Mouse (Mus musculus): ENCODE measurements at regions not wholly inside any gene's neighbourhood (a gene's known extent, or its start where the extent isn't known, plus 50 kb on each side); places are given as distances from the start of the nearest gene placed in this dataset.

GRCm38 (mm10) chr7:111420698-111421097 lies 337.9 kb upstream of the Eif4g2 start:
- DNase-seq: no peak

GRCm38 (mm10) chr7:111417735-111418134 lies 334.9 kb upstream of the Eif4g2 start:
- DNase-seq: no peak

DNA sequence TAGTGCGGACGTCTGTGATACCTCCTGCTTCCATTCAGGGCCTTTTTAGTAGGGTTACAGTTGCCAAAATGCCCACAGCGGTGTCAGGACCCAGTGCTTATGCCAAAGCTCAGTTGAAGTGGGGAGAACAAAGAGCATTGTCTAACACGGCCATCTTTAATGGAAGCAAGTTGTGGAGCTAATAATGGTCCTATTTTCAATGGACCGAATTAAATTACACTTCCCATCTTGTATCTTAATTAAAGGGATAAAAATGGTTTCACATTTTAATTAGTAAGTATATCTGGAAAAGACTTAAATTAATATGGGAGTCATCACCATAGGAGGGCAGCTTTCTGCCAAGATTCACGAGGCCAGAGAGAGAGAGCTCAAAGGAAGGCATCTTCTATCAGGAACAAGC lies 333.2 kb upstream of the Eif4g2 start:
- DNase-seq: peak in 1 of 2 experiments; percentile 14

DNA sequence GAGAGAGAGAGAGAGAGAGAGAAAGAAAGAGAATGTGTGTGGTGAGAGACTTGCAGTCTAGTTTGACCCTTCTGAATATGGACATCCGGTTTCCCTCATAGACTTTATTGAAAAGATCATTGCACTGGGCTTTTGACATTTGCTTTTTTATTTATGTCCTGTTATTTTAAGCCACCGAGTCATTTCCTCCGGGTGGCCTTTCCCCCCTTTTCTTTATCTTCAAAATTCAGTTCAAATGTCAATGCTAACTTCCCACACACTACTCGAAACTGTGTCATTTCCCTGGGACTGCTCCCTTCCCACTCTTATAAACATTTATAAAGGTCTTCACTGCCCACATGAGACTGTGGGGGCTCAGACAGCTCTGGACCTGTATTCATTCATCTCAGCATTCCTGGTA lies 330.9 kb upstream of the Eif4g2 start:
- DNase-seq: no peak

GRCm38 (mm10) chr7:111412957-111413356 lies 330.1 kb upstream of the Eif4g2 start:
- DNase-seq: no peak

DNA sequence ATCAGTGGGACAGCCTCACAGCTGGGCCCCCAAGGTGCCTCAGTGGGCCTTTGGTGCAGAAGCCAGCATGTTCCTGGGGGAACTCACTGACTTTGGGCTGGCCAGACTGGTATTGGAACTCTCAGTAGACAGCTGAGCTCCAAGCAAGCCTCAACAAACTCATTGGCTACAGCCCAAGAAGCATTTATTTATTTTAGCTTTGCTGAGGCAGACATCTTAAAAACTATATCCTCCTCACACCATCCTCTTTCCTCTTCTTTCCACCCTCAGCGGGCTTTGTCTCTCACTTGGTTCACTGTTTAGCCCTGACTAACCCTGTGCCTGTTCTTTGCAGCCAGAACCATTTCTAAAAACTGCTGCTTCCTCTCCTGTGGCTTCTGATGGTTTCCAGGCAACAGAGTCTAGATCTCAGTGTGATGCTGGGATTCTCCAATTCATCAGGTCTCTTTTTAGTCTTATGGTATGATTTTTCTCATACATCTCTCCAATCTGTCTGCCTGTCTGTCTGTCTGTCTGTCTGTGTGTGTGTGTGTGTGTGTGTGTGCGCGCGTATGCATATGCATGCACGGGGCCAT lies 328.6 kb upstream of the Eif4g2 start:
- no peak for DNase-seq

DNA sequence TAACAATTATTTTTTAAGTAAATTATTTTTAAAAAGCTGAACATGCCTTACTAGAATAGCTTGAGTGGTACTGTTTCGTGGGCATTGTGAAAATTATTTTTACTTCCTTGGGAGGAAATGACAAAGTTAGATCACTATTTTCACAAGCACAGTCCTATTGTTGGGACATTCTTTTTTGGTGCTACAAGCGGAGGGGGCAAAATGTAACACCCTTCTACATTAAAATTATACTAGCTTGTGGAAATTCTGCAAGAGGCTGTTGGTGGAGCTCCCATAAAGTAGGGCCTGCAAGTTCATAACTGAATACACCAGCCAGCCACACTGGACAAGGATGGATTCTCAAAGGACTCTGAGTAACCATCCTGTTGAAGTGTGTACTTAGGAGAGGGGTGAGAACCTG lies 313.1 kb upstream of the Eif4g2 start:
- DNase-seq: no peak

- no peak for DNase-seq
Measured at GRCm38 (mm10) chr7:111395111-111395510, 312.3 kb upstream of the Eif4g2 start.

- no peak for DNase-seq
Measured at GRCm38 (mm10) chr7:111393846-111394245, 311.0 kb upstream of the Eif4g2 start.

GRCm38 (mm10) chr7:111389690-111390089 lies 306.9 kb upstream of the Eif4g2 start:
- no peak for DNase-seq

- DNase-seq: no peak
Measured at GRCm38 (mm10) chr7:111374534-111374933, 291.7 kb upstream of the Eif4g2 start.

GRCm38 (mm10) chr7:111373380-111374173 lies 290.7 kb upstream of the Eif4g2 start:
- DNase-seq: no peak

- DNase-seq: peak; percentile 17 to 37
Measured at GRCm38 (mm10) chr7:111370421-111370887, 287.6 kb upstream of the Eif4g2 start.

- peak; percentile 32 to 47 for DNase-seq
Measured at GRCm38 (mm10) chr7:111368296-111369004, 285.6 kb upstream of the Eif4g2 start.

DNA sequence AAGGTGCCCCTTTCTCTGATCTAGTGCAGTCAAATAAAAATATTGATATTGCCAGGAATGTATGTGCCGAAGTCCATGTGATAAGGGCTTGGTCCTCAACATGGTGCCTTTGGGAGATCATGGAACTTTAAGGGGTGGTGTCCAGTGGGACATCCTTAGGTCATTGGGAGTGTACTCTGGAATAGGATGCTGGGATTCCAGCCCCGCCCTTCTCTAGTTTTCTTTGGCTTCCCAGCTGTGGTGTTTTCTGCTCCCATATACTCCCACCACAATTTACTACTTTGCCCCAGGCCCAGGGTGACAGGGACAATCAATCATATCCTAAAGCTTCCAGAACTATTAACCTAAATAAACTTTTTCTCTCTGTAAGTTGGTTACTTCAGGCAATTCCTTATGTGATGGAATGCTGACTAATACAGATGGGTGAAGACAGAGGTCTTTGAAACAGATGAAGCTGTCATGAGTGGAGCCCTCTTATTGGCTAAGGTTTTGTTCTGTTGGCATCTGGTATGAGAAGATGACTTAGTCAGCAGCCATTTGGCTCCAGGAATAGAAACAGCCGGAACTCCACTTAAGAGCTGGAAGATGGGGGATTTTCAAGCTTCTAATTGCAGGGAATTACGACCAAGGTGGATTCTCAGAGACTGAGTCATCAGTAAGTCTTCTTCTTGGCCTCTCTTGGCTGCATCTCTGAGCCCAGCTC lies 284.3 kb upstream of the Eif4g2 start:
- no peak for DNase-seq

- DNase-seq: no peak
Measured at GRCm38 (mm10) chr7:111365384-111365783, 282.6 kb upstream of the Eif4g2 start.

DNA sequence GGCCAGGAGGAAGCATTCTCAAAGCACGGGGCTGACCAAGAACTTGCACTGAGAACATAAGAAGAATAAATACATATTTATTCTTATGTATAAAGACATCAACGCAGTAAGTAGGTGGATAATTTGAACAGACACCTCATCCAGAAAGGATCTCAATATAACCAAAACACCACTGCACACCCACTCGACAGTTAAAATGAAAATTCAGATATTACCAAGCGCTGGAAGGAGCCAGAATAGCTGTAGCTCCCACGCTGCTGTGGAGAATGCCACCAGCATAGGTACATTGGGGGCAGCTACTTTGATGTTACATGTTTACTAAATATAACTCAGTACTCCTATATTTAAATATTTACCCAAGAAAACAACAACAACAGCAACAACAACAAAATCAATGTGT lies 280.4 kb upstream of the Eif4g2 start:
- no peak for DNase-seq

DNA sequence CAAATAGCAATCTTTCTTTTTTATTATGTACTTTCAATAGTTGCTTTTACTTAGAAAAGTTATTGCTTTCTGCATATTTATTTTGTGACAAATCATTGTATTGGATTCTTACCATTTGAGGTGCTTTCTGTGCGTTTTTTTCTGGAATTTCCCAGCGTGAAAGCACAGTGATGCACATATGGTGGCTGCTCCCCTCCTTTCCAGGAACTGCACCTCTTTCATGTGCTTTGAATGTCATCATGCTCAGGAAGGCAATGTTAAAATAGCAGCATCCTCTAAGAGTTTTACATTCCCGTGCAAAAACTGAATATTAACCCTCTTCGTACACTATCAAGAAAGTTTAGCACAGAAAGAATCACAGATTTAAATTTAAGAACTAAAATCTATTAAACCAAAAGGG lies 279.8 kb upstream of the Eif4g2 start:
- DNase-seq: peak in 1 of 2 experiments; percentile 30

DNA sequence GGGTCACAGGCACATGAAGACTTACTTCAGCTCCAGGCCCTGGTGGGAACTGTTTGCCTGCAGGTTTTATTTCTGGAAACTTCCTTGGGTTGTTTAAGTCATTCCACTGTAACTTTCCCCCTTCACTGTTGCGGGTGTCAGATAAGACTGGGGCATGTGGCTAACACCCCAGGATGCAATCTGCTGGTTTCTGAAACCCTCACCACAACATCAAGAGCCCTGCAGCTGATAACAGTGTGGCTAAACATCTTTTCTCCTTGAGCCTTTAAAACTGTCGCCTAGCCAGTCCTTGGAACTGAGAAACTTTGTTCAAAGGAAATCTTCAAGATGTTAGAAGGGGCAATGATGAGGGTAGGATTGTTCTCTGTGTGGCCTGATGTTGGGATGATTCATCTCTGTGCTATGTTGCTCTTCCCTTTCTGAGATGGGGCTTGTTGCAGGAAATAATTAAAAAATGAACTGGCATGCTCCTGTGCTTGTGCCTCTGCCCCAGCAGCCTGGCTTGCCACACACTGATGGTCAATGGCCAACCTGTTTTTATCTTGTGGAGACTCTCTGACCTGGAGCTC lies 272.3 kb upstream of the Eif4g2 start:
- DNase-seq: no peak

DNA sequence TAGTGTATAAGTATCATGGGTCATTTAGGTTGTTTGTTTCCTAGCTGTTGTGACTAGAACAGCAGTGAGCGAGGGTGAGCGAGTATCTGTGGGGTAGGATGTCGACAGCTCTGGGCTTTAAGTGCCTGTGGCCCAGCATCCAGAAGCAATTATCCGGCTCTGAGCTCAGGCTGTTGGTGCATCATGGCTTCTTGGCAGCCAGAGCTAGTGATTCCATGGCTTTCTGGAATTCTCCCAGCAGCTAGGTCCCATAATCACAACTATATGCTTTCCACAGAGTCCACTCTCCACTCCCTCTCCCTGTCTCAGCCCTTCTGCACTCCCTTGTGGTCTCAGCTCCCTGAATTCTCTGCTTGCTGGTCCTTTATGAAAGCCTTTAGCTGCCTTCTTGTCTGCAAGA lies 271.2 kb upstream of the Eif4g2 start:
- peak; percentile 18 to 19 for DNase-seq

GRCm38 (mm10) chr7:111352176-111352575 lies 269.3 kb upstream of the Eif4g2 start:
- DNase-seq: no peak

DNA sequence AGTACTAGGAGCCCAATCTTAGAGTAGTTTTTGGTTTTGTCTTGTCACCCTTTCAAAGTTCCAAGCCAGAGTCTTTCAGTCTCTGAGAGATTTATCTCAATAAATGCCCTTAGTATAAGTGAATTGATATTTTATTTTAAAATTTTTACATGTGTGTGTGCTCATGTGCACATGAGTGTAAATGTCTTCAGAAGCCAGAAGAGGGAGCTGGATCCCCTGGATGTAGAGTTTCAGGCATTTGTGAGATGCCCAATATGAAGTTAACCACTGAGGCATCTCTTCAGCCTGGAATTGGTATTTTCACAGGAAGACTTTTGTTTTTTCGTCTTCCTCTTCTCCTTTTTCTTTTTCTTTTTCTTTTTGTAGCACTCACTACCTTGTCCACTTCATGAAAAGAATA lies 262.3 kb upstream of the Eif4g2 start:
- no peak for DNase-seq

DNA sequence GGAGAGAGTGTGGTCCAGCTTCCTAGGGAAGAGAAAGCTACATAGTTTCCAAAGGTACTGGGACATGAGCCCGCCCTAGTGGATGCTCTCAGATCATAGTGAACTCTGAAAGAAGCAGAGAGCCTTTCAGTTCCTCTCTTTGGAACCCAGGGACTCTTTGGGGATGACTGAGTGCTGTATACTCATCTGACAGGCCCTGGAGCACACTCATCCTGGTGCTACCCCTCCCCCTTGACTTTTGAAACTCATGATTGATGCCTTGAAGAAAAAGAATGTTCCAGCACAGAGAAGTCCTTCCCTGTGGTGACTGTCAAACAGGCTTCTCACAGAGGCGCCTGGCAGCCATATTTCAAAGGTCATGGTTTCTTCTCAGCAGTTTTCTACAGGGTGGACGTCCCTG lies 254.2 kb upstream of the Eif4g2 start:
- no peak for DNase-seq

Measured in cerebellum, postnatal 14 days (tissue).